Mouse (Mus musculus): ENCODE results near the gene Olfr279.

DNA sequence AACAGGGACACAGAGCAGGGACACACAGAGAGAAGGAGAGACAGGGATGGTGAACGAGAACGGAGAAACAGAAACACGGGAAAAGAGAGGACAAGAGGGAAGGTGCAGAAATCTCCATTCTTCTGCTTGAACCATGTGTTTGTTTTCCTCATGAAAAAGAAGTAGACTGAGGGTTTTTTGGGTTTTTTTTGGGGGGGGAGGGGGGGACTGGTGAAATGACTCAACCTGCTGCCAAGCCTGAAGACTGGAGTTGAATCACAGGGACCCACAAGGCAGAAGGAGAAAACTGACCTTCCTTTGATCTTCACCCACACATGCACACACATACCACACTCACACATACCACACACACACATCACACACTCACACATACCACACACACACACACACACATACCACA is 11.1 kb downstream of the Olfr279 start:
- TF ChIP-seq POLR2A (IDR thresholded peaks at IDR 0.05; ENCODE audit: borderline replicate concordance, insufficient read depth, low read length) (no peak), CTCF (IDR thresholded peaks at IDR 0.05; ENCODE audit: borderline replicate concordance, insufficient read depth, low read depth, low read length) (no peak)
